Mouse (Mus musculus) CD4-positive, CD25-positive, alpha-beta regulatory T cell, adult 4 months (primary cell): ENCODE data around the gene Gm2916. TPM values are rescaled to one million over a fixed set of nuclear protein-coding genes. Genes with fewer than 3 reads are reported as not detected.
"Not testable (repeated sequence)": the region's sequence is repeated elsewhere in the genome, so short reads cannot be mapped to it uniquely, and the experiment has no call there.

Experiments used
- ATAC-seq: one replicate; pipeline ENCODE4 v1.8.0; 2017
- polyA plus RNA-seq, 2 experiments: library from polyadenylated mRNA; unstranded; fragments of 100-300 nt; shearing (Covaris generic); gene quantifications; one replicate each; pipeline ENCODE4 v1.2.1; 2017

Gm2916 gene
- under 1 TPM in 1 of 2 experiments, not detected in 1; 0.24 TPM for polyA plus RNA-seq

DNA sequence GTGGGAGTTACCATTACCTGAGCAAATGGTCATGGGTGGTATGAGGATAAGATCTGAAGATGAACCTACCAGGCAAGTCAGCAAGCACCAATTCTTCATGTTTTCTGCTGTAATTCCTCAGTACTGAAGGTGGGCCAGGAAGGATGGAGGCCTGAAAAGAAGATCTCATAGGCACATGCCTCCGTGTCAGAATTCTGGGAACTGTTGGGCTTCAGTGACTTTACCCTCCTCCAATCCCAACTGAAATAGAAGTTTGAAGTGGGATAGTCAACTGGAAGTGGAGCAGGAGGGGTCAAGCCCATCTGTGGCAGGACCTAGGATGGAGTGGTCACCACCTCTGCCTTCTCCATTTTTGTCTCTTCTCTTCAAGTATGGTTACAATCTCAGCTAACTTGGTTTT lies at the start of gene Gm2916:
TSS of gene Gm2916 (plus strand) at position 301 of the 400 bp plus-strand sequence.
- ATAC-seq = not testable (repeated sequence)

DNA sequence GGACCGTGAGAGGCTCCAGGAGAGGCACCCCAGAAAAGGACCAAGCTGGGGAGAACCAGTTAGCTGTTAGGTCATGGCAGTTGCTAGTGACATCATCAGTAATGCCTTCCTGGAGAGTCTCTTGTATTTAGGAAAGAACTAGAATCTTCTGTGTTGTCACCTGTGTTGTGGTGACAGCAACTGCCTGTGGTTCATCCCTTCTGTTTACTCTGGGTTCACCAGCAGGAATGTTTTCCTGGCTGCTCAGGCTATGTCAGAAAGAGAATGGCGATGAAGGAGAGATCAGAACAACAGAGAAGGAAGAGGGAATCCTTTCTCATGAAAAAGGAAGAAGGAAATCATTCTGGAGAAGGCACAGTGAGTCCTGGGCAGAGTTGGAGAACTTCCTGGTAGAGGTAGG lies 38.0 kb upstream of the Gm2916 start, which contains the start of gene Gm3033:
TSS of gene Gm3033 (plus strand) at position 301 of the 400 bp plus-strand sequence.
- not testable (repeated sequence) for ATAC-seq

DNA sequence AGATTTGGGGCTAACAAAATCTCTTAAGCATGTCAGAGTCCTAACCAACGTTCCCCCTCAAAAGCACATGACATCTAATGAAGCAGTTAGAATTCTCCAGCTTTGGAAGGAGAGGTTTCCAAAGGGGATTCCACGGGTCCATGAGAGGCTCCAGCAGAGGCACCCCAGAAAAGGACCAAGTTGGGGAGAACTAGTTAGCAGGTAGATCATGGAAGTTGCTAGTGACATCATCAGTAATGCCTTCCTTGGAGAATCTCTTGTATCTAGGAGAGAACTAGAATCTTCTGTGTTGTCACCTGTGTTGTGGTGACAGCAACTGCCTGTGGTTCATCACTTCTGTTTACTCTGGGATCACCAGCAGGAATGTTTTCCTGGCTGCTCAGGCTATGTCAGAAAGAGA lies 47.5 kb downstream of the Gm2916 start, which contains the start of gene Gm3029:
TSS of gene Gm3029 (plus strand) at position 301 of the 400 bp plus-strand sequence.
- not testable (repeated sequence) for ATAC-seq

DNA sequence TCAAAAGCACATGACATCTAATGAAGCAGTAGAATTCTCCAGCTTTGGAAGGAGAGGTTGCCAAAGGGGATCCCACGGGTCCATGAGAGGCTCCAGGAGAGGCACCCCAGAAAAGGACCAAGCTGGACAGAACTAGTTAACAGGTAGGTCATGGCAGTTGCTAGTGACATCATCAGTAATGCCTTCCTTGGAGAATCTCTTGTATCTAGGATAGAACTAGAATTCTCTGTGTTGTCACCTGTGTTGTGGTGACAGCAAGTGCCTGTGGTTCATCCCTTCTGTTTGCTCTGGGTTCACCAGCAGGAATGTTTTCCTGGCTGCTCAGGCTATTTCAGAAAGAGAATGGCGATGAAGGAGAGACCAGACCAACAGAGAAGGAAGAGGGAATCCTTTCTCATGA lies 79.3 kb downstream of the Gm2916 start, which contains the start of gene Gm3095:
TSS of gene Gm3095 (plus strand) at position 301 of the 400 bp plus-strand sequence.
- ATAC-seq = not testable (repeated sequence)

Other genes starting within 250 kb of the Gm2916 start
- gene Gm3012, start 249.7 kb upstream of the Gm2916 start, polyA plus RNA-seq = not detected
- 10 to 100 TPM in 1 of 2 experiments, 1 to 10 TPM in 1; 7.9 to 12.2 TPM for gene Gm3020, start 232.1 kb upstream of the Gm2916 start, polyA plus RNA-seq
- gene Gm3043, start 195.4 kb upstream of the Gm2916 start, polyA plus RNA-seq = not detected
- gene Gm3002, start 74.1 kb upstream of the Gm2916 start, polyA plus RNA-seq = 1 to 10 TPM in 1 of 2 experiments, not detected in 1; 3.2 TPM
- gene Gm3033, start 37.9 kb upstream of the Gm2916 start, polyA plus RNA-seq = not detected
- not detected for gene Gm3029, start 47.6 kb downstream of the Gm2916 start, polyA plus RNA-seq
- gene Gm3095, start 79.4 kb downstream of the Gm2916 start, polyA plus RNA-seq = 1 to 10 TPM in 1 of 2 experiments, under 1 TPM in 1; 0.53 to 1.2 TPM
- gene Gm3099, start 114.2 kb downstream of the Gm2916 start, polyA plus RNA-seq = under 1 TPM in 1 of 2 experiments, not detected in 1; 0.54 TPM
- gene Gm5796, start 139.8 kb downstream of the Gm2916 start, polyA plus RNA-seq = 1 to 10 TPM; 1.4 to 3.5 TPM
- gene Gm3115, start 199.9 kb downstream of the Gm2916 start, polyA plus RNA-seq = 1 to 10 TPM; 1.1 to 1.8 TPM
- 1 to 10 TPM; 1.6 to 4.8 TPM for gene Gm8108, start 226.4 kb downstream of the Gm2916 start, polyA plus RNA-seq